Mouse (Mus musculus) midbrain, embryonic 16.5 days (tissue): Measurements from ENCODE around the gene Thrb. TPM values are rescaled to one million over a fixed set of nuclear protein-coding genes. Genes with fewer than 3 reads are reported as not detected.

ENCODE experiments used
- ATAC-seq: fragments of 200-750 bp; cut with Nextera tagmentation; 2 replicates; pipeline ENCODE4 v1.8.0; 2017; ENCODE audit warnings: moderate TSS enrichment
- H3K27ac ChIP-seq: fragments of 300-500 bp; sonication (generic); 2 replicates; pipeline ENCODE4 v1.5.1; 2014; ENCODE audit warnings: mild to moderate bottlenecking, low read length, mixed read lengths
- H3K27me3 ChIP-seq: fragments of 300-500 bp; sonication (generic); 2 replicates; pipeline ENCODE4 v1.6.1; 2014; ENCODE audit warnings: low read depth, low read length, mixed read lengths; ENCODE audit not compliant: control insufficient read depth, insufficient read depth
- H3K36me3 ChIP-seq: fragments of 300-500 bp; sonication (generic); 2 replicates; pipeline ENCODE4 v1.6.1; 2014; ENCODE audit warnings: mild to moderate bottlenecking, low read length, moderate library complexity, mixed read lengths; ENCODE audit not compliant: control insufficient read depth, insufficient read depth
- H3K4me1 ChIP-seq: fragments of 300-500 bp; sonication (generic); 2 replicates; pipeline ENCODE4 v1.6.1; 2014; ENCODE audit warnings: mild to moderate bottlenecking, low read length, mixed read lengths; ENCODE audit not compliant: control insufficient read depth, insufficient read depth
- H3K4me2 ChIP-seq: fragments of 300-500 bp; sonication (generic); 2 replicates; pipeline ENCODE4 v1.6.1; 2014; ENCODE audit warnings: mild to moderate bottlenecking, low read length, mixed read lengths
- H3K4me3 ChIP-seq: fragments of 300-500 bp; sonication (generic); 2 replicates; pipeline ENCODE4 v1.5.1; 2014; ENCODE audit warnings: low read depth, mild to moderate bottlenecking, low read length, moderate library complexity, mixed read lengths
- H3K9ac ChIP-seq: fragments of 300-500 bp; sonication (generic); 2 replicates; pipeline ENCODE4 v1.6.1; 2014; ENCODE audit warnings: low read depth, low read length, mixed read lengths
- H3K9me3 ChIP-seq: fragments of 300-500 bp; sonication (generic); replicated peaks from 2 replicates; pipeline ENCODE4 v1.6.1; 2014; ENCODE audit warnings: mild to moderate bottlenecking, low read length, mixed read lengths; ENCODE audit not compliant: control insufficient read depth, poor library complexity, severe bottlenecking
- WGBS: fragments of 180-500 bp; shearing (Covaris S2); extraction: QIAGEN DNeasy Blood & Tissue Kit; methylation state at CpG from one replicate; pipeline ENCODE4 v1.1.7; 2014; 5-methylcytosine and 5-hydroxymethylcytosine counted together
- polyA plus RNA-seq: library from polyadenylated mRNA; unstranded; fragments of >200 nt; fragmentation: Nextera tagmentation; extraction: Ambion mirVana; gene quantifications from 2 replicates; pipeline ENCODE4 v1.2.1, GENCODE M21; 2015

Thrb gene
- 1.9 and 2.9 TPM in 2 replicates for polyA plus RNA-seq

GRCm38 (mm10) chr14:17659686-17660328 lies at the start of gene Thrb:
Gene Thrb (plus strand): TSS chr14:17660261.
- H3K9ac ChIP-seq, result peak within 1 kb of the TSS; percentile 79
- under 1% methylated on average over 23 of the region's 23 CpGs for WGBS
- no peaks in the 10 kb centered on the region for H3K9me3 ChIP-seq
- peak within 1 kb of the TSS; percentile 89 for H3K4me2 ChIP-seq
- no peaks in the 10 kb centered on the region for H3K36me3 ChIP-seq
- peaks cover 3% of the 10 kb centered on the region; the same call in 1 of the 2 replicates for H3K27me3 ChIP-seq
- peak within 1 kb of the TSS; percentile 87 for H3K4me3 ChIP-seq
- H3K4me1 ChIP-seq, result peaks cover 12% of the 10 kb centered on the region
- H3K27ac ChIP-seq, result peak within 1 kb of the TSS; percentile 47; the same call in 1 of the 2 replicates
- peak; percentile 44 for ATAC-seq

- Histone ChIP-seq H3K27ac (no peak overlapping the region), H3K27me3 (no peaks in the 10 kb centered on the region), H3K36me3 (no peaks in the 10 kb centered on the region), H3K4me2 (no peak overlapping the region), H3K4me1 (no peaks in the 10 kb centered on the region), H3K4me3 (no peak overlapping the region), H3K9ac (no peak overlapping the region), H3K9me3 (no peaks in the 10 kb centered on the region)
- WGBS, result 81% methylated on average over 3 of the region's 3 CpGs
- no peak for ATAC-seq
Observed at GRCm38 (mm10) chr14:17621671-17622070, 38.4 kb upstream of the Thrb start.

GRCm38 (mm10) chr14:17623936-17624335 lies 36.1 kb upstream of the Thrb start:
- 33% methylated on average over 2 of the region's 2 CpGs for WGBS
- no peak overlapping the region for H3K27ac ChIP-seq
- ATAC-seq, result peak; percentile 62; the same call in 1 of the 2 replicates
- no peaks in the 10 kb centered on the region for H3K9me3 ChIP-seq
- H3K4me1 ChIP-seq, result no peaks in the 10 kb centered on the region
- H3K4me2 ChIP-seq, result no peak overlapping the region
- H3K9ac ChIP-seq, result no peak overlapping the region
- H3K27me3 ChIP-seq, result no peaks in the 10 kb centered on the region
- H3K4me3 ChIP-seq, result no peak overlapping the region
- H3K36me3 ChIP-seq, result no peaks in the 10 kb centered on the region

- no peaks in the 10 kb centered on the region for H3K9me3 ChIP-seq
- H3K4me2 ChIP-seq, result no peak overlapping the region
- 0 out of 2 replicates have a peak, but pooled peaks have one; percentile 30 for ATAC-seq
- no peaks in the 10 kb centered on the region for H3K36me3 ChIP-seq
- 44% methylated on average over 5 of the region's 5 CpGs for WGBS
- no peak overlapping the region for H3K9ac ChIP-seq
- peaks cover 2% of the 10 kb centered on the region; the same call in 1 of the 2 replicates for H3K4me1 ChIP-seq
- H3K27ac ChIP-seq, result no peak overlapping the region
- no peaks in the 10 kb centered on the region for H3K27me3 ChIP-seq
- H3K4me3 ChIP-seq, result no peak overlapping the region
Observed at GRCm38 (mm10) chr14:17629215-17629614, 30.8 kb upstream of the Thrb start.

- peak; percentile 55; the same call in 1 of the 2 replicates for ATAC-seq
- WGBS, result 8% methylated on average over 19 of the region's 19 CpGs
- Histone ChIP-seq H3K27me3 (no peaks in the 10 kb centered on the region), H3K4me1 (peaks cover 2% of the 10 kb centered on the region; the same call in 1 of the 2 replicates), H3K4me2 (peak overlapping the region; percentile 24; the same call in 1 of the 2 replicates), H3K9ac (no peak overlapping the region), H3K27ac (no peak overlapping the region), H3K4me3 (no peak overlapping the region), H3K9me3 (no peaks in the 10 kb centered on the region), H3K36me3 (no peaks in the 10 kb centered on the region)
Observed at GRCm38 (mm10) chr14:17632887-17633522, 27.1 kb upstream of the Thrb start.

GRCm38 (mm10) chr14:17636971-17637370 lies 23.1 kb upstream of the Thrb start:
- Histone ChIP-seq H3K9me3 (no peaks in the 10 kb centered on the region), H3K27me3 (no peaks in the 10 kb centered on the region), H3K4me3 (no peak overlapping the region), H3K4me2 (no peak overlapping the region), H3K9ac (no peak overlapping the region), H3K27ac (no peak overlapping the region), H3K36me3 (no peaks in the 10 kb centered on the region), H3K4me1 (0 out of 2 replicates have a peak, but pooled peaks cover 2% of the 10 kb centered on the region)
- no peak for ATAC-seq
- WGBS, result 77% methylated on average over 3 of the region's 3 CpGs

GRCm38 (mm10) chr14:17641770-17642169 lies 18.3 kb upstream of the Thrb start:
- Histone ChIP-seq H3K9ac (no peak overlapping the region), H3K4me3 (no peak overlapping the region), H3K36me3 (no peaks in the 10 kb centered on the region), H3K9me3 (no peaks in the 10 kb centered on the region), H3K27me3 (no peaks in the 10 kb centered on the region), H3K27ac (no peak overlapping the region), H3K4me1 (no peaks in the 10 kb centered on the region), H3K4me2 (no peak overlapping the region)
- no peak for ATAC-seq
- 70% methylated on average over 3 of the region's 3 CpGs for WGBS

- 53% methylated on average over 5 of the region's 5 CpGs for WGBS
- Histone ChIP-seq H3K36me3 (no peaks in the 10 kb centered on the region), H3K9me3 (no peaks in the 10 kb centered on the region), H3K27me3 (no peaks in the 10 kb centered on the region), H3K9ac (no peak overlapping the region), H3K27ac (no peak overlapping the region), H3K4me2 (no peak overlapping the region), H3K4me3 (no peak overlapping the region), H3K4me1 (peaks cover 7% of the 10 kb centered on the region; the same call in 1 of the 2 replicates)
- ATAC-seq, result no peak
Observed at GRCm38 (mm10) chr14:17655084-17655483, 5.0 kb upstream of the Thrb start.

- under 1% methylated on average over 9 of the region's 10 CpGs for WGBS
- no peak overlapping the region for H3K9ac ChIP-seq
- peaks cover 12% of the 10 kb centered on the region for H3K4me1 ChIP-seq
- peak overlapping the region; percentile 10 for H3K4me3 ChIP-seq
- H3K9me3 ChIP-seq, result no peaks in the 10 kb centered on the region
- peak; percentile 39; the same call in 1 of the 2 replicates for ATAC-seq
- H3K36me3 ChIP-seq, result no peaks in the 10 kb centered on the region
- peak overlapping the region; percentile 89 for H3K4me2 ChIP-seq
- H3K27me3 ChIP-seq, result peaks cover 3% of the 10 kb centered on the region; the same call in 1 of the 2 replicates
- H3K27ac ChIP-seq, result no peak overlapping the region
Observed at GRCm38 (mm10) chr14:17659031-17659430, 1.0 kb upstream of the Thrb start.
